Mouse (Mus musculus): ENCODE measurements at regions not wholly inside any gene's neighbourhood (a gene's known extent, or its start where the extent isn't known, plus 50 kb on each side); places are given as distances from the start of the nearest gene placed in this dataset.

- TF ChIP-seq MYOG (IDR thresholded peaks at IDR 0.05; ENCODE audit: control insufficient read depth, extremely low read depth, insufficient read length) (no peak), CTCF (IDR thresholded peaks at IDR 0.05; ENCODE audit: control insufficient read depth, insufficient read depth, insufficient read length) (no peak), MAX (IDR thresholded peaks at IDR 0.05) (no peak)
Measured at GRCm38 (mm10) chr12:54265852-54266251, 62.2 kb upstream of the Egln3 start.
